19 mouse cellular contexts compared by ENCODE assay signal in the genomic region with DNA sequence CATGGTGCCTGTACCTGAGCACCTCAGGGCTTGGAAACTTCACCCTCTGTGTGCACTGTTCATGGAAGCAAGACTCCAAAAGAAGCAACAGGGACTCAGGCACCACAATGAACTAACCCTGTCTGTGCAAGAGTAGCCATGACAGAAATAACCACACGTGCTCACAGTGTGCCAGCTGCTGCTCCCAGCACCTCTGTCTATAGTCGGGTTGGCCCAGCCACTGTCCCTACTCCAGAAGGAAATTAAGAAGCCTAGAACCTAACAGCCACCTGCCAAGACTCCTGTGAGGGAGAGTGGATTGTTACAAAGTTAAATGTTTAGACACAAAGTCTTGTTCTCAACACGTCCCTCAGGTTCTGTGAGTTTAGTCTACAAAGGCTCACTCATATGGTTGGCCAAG.
"Had no signal": no experiment of that assay in that cellular context is flagged by ENCODE, and none has a peak within 500 bp of the region (broad histone marks: within the 10 kb centered on the region; RNA-seq: fewer than 3 reads in every experiment).

No protein-coding gene starts in this region.

- H3K27ac ChIP-seq: liver, embryonic 14.5 days; macrophage; midbrain, embryonic 13.5 days; midbrain, embryonic 15.5 days; neural tube, embryonic 13.5 days; neural tube, embryonic 15.5 days had no signal

- H3K4me3 ChIP-seq: megakaryocyte, embryonic 14.5 days; midbrain, embryonic 13.5 days; midbrain, embryonic 15.5 days; neural tube, embryonic 13.5 days; neural tube, embryonic 15.5 days had no signal

- H3K4me1 ChIP-seq: midbrain, embryonic 13.5 days; midbrain, embryonic 15.5 days; neural tube, embryonic 15.5 days had no signal

- H3K27me3 ChIP-seq: midbrain, embryonic 13.5 days; midbrain, embryonic 15.5 days; neural tube, embryonic 13.5 days; neural tube, embryonic 15.5 days had no signal

- DNase-seq: lung, adult 18-20 months; lung, embryonic 14.5 days; lung, postnatal 10 days; retina, postnatal 1 day; right cerebral cortex, adult 18-20 months; right cerebral cortex, postnatal 25 days; right cerebral cortex, postnatal 4 days; spleen, adult 18-20 months; thymus, adult 18-20 months; thymus, postnatal 14 days; thymus, postnatal 36 days had no signal

- H3K9ac ChIP-seq: liver, embryonic 14.5 days; lung, embryonic 14.5 days; midbrain, embryonic 13.5 days; midbrain, embryonic 15.5 days; neural tube, embryonic 13.5 days; neural tube, embryonic 15.5 days had no signal

- H3K9me3 ChIP-seq: midbrain, embryonic 13.5 days; midbrain, embryonic 15.5 days; neural tube, embryonic 13.5 days; neural tube, embryonic 15.5 days had no signal

- H3K36me3 ChIP-seq: midbrain, embryonic 13.5 days; midbrain, embryonic 15.5 days; neural tube, embryonic 13.5 days; neural tube, embryonic 15.5 days had no signal

- ATAC-seq: midbrain, embryonic 13.5 days; midbrain, embryonic 15.5 days had no signal

- H3K4me2 ChIP-seq: lung, embryonic 14.5 days; midbrain, embryonic 11.5 days; midbrain, embryonic 13.5 days; midbrain, embryonic 15.5 days; neural tube, embryonic 13.5 days; neural tube, embryonic 15.5 days had no signal
